Mouse (Mus musculus): ENCODE measurements around the gene Hnrnph2.

DNA sequence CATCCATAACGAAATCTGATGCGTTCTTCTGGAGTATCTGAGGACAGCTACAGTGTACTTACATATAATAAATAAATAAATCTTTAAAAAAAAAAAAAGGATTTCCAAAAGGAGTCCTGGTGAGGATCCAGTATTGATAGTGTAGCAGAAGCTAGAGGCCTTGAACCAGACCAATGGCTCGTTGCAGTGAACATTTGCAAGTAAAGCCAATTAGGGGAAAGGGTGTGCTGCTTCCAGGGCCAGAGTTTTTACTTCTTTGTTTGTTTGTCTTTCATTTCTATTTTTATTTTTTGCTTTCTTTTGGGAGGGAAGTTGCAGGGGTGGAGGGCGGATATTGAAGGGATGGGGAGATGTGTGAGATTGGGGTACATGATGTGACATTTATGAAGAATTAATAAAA, 47.7 kb upstream of the Hnrnph2 start:
- TF ChIP-seq POLR2A (IDR thresholded peaks at IDR 0.05; ENCODE audit: control insufficient read depth, extremely low read depth, insufficient read depth, low read length, poor library complexity) (no peak), CTCF (IDR thresholded peaks at IDR 0.05; ENCODE audit: borderline replicate concordance, control insufficient read depth, extremely low read depth, insufficient read depth, low read length, poor library complexity) (no peak)

All from thymus, adult 2 months (tissue).